Mouse (Mus musculus) hindbrain, embryonic 13.5 days (tissue): ENCODE data around the gene Cyp1a1. TPM values are rescaled to one million over a fixed set of nuclear protein-coding genes. Genes with fewer than 3 reads are reported as not detected.

Source experiments
- ATAC-seq: fragments of 200-750 bp; cut with Nextera tagmentation; 2 replicates; pipeline ENCODE4 v1.8.0; 2017; ENCODE audit warnings: moderate TSS enrichment; ENCODE audit not compliant: low FRiP score
- H3K27ac ChIP-seq: fragments of 300-500 bp; sonication (generic); 2 replicates; pipeline ENCODE4 v1.5.1; 2015; ENCODE audit warnings: inconsistent platforms, mild to moderate bottlenecking, moderate library complexity
- H3K27me3 ChIP-seq: fragments of 300-500 bp; sonication (generic); 2 replicates; pipeline ENCODE4 v1.6.1; 2015; ENCODE audit warnings: mild to moderate bottlenecking, inconsistent platforms
- H3K36me3 ChIP-seq: fragments of 300-500 bp; sonication (generic); 2 replicates; pipeline ENCODE4 v1.6.1; 2015; ENCODE audit warnings: mild to moderate bottlenecking, inconsistent platforms
- H3K4me1 ChIP-seq: fragments of 300-500 bp; sonication (generic); replicated peaks from 2 replicates; pipeline ENCODE4 v1.6.1; 2015; ENCODE audit warnings: inconsistent platforms
- H3K4me2 ChIP-seq: fragments of 300-500 bp; sonication (generic); 2 replicates; pipeline ENCODE4 v1.6.1; 2015; ENCODE audit warnings: inconsistent platforms, mild to moderate bottlenecking, moderate library complexity
- H3K4me3 ChIP-seq: fragments of 300-500 bp; sonication (generic); 2 replicates; pipeline ENCODE4 v1.5.1; 2015; ENCODE audit warnings: mild to moderate bottlenecking, inconsistent platforms
- H3K9ac ChIP-seq: fragments of 300-500 bp; sonication (generic); 2 replicates; pipeline ENCODE4 v1.6.1; 2015; ENCODE audit warnings: mild to moderate bottlenecking, inconsistent platforms
- H3K9me3 ChIP-seq: fragments of 300-500 bp; sonication (generic); 2 replicates; pipeline ENCODE4 v1.6.1; 2016; ENCODE audit warnings: inconsistent platforms
- WGBS: fragments of 180-500 bp; shearing (Covaris S2); methylation state at CpG from one replicate; pipeline ENCODE4 v1.1.7; 2015; 5-methylcytosine and 5-hydroxymethylcytosine counted together
- polyA plus RNA-seq: library from polyadenylated mRNA; unstranded; fragments of >200 nt; fragmentation: Nextera tagmentation; extraction: Ambion mirVana; gene quantifications from 2 replicates; pipeline ENCODE4 v1.2.1, GENCODE M21; 2015

Cyp1a1 gene
- polyA plus RNA-seq, 1 experiment from 2014 or later: 0.12 TPM

DNA sequence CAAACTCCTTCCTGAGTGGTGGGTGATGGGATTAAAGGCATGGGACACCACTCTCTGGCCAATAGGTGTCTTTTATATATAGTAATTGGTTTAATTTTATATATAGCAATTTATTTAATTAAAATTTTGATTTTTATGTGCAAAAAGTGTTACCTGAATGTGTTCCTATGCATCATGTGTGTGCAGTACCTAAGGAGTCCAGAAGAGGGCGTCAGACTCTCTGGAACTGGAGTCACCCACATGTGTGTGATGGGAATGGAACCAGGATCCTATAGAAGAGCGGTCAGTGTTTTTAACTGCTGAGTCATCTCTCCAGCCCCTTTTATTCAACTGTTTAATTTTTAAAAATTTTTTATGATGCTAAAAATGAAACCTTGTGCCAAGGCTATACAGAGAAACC lies 24.5 kb downstream of the Cyp1a1 start:
- no peaks in the 10 kb centered on the region for H3K9me3 ChIP-seq
- H3K27ac ChIP-seq: no peak overlapping the region
- H3K27me3 ChIP-seq: no peaks in the 10 kb centered on the region
- H3K4me1 ChIP-seq: peaks cover 23% of the 10 kb centered on the region
- H3K4me2 ChIP-seq: no peak overlapping the region
- H3K9ac ChIP-seq: no peak overlapping the region
- 80% methylated on average over 2 of the region's 2 CpGs for WGBS
- H3K4me3 ChIP-seq: no peak overlapping the region
- no peak for ATAC-seq
- H3K36me3 ChIP-seq: peaks cover 38% of the 10 kb centered on the region

DNA sequence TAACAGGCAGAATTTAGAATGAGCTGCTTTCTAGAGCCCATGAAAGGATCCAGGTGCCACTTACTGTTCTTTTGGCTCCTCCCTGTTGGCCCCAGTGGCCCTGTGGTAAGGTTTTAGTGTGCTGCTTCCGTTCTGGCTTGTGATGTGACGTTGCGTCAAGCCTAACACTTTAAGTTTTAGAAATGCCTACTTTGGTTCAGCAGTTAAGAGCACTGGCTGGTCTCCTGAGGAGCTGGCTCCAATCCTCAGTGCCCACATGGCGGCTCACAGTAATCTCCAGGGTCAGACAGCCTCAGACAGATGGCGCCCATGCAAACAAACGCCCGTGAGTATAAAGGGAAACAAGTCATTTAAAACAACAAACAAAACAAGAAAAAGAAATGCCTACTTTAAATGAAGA lies 30.7 kb downstream of the Cyp1a1 start:
- H3K9me3 ChIP-seq: no peaks in the 10 kb centered on the region
- H3K4me1 ChIP-seq: no peaks in the 10 kb centered on the region
- H3K4me3 ChIP-seq: no peak overlapping the region
- no peak overlapping the region for H3K27ac ChIP-seq
- no peak overlapping the region for H3K9ac ChIP-seq
- 83% methylated on average over 7 of the region's 7 CpGs for WGBS
- H3K27me3 ChIP-seq: no peaks in the 10 kb centered on the region
- ATAC-seq: no peak
- H3K4me2 ChIP-seq: no peak overlapping the region
- H3K36me3 ChIP-seq: peaks cover 65% of the 10 kb centered on the region

- peaks cover 45% of the 10 kb centered on the region for H3K36me3 ChIP-seq
- no peaks in the 10 kb centered on the region for H3K4me1 ChIP-seq
- ATAC-seq: no peak
- H3K27me3 ChIP-seq: no peaks in the 10 kb centered on the region
- WGBS: 93% methylated on average over 3 of the region's 3 CpGs
- no peak overlapping the region for H3K4me3 ChIP-seq
- H3K4me2 ChIP-seq: no peak overlapping the region
- H3K27ac ChIP-seq: no peak overlapping the region
- no peaks in the 10 kb centered on the region for H3K9me3 ChIP-seq
- H3K9ac ChIP-seq: no peak overlapping the region
These were observed 33.0 kb downstream of the Cyp1a1 start for GRCm38 (mm10) chr9:57720736-57721135.

DNA sequence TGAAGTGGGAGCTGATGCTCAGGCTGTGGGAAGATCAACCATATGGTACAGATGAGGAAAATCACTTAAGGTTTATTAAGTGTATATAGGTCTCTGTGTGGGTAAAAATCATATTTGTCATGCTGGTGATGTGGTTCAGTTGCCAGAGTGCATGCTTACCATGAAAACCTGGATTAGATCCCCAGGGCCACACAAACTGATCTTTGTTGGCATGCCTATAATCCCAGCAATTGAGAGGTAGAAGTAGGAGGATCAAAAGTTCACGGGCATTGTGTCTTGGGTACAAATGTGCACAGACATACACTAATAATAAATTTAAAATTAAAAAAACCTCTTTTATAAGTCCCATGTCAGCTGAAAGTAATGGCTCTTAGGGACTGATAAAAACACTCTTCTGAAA lies 34.6 kb downstream of the Cyp1a1 start:
- Histone ChIP-seq H3K4me2 (no peak overlapping the region), H3K36me3 (peaks cover 43% of the 10 kb centered on the region), H3K4me1 (no peaks in the 10 kb centered on the region), H3K9me3 (no peaks in the 10 kb centered on the region), H3K4me3 (no peak overlapping the region), H3K27ac (no peak overlapping the region), H3K27me3 (no peaks in the 10 kb centered on the region), H3K9ac (no peak overlapping the region)
- 90% methylated on average over 1 of the region's 1 CpGs for WGBS
- no peak for ATAC-seq

- no peak for ATAC-seq
- no peaks in the 10 kb centered on the region for H3K4me1 ChIP-seq
- no peak overlapping the region for H3K27ac ChIP-seq
- H3K4me3 ChIP-seq: no peak overlapping the region
- H3K9ac ChIP-seq: no peak overlapping the region
- WGBS: 73% methylated on average over 5 of the region's 5 CpGs
- H3K4me2 ChIP-seq: no peak overlapping the region
- peaks cover 44% of the 10 kb centered on the region for H3K36me3 ChIP-seq
- no peaks in the 10 kb centered on the region for H3K27me3 ChIP-seq
- no peaks in the 10 kb centered on the region for H3K9me3 ChIP-seq
These were observed 35.6 kb downstream of the Cyp1a1 start for GRCm38 (mm10) chr9:57723315-57723715.

DNA sequence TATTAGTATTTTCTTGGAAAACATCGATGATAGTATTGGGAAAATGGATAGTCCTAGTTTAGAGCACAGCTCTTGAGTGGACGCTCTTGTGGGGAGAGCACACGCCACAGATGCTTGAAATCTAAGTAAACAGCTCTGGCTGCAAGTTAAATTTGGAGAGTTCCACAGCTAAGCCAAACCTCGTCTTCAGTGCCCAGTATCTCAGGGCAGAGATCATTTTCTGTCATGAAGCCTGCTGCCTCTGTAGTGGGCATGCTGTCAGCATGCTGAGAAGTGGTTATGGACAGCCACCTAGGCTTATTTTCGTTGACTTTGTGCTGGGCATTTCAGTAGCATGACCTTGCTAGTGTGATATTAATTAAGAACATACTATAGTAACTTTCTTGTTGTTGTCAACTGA lies 36.1 kb downstream of the Cyp1a1 start:
- no peaks in the 10 kb centered on the region for H3K9me3 ChIP-seq
- no peak overlapping the region for H3K4me2 ChIP-seq
- H3K4me1 ChIP-seq: no peaks in the 10 kb centered on the region
- ATAC-seq: no peak
- H3K36me3 ChIP-seq: peaks cover 41% of the 10 kb centered on the region
- 89% methylated on average over 5 of the region's 5 CpGs for WGBS
- no peak overlapping the region for H3K9ac ChIP-seq
- H3K27ac ChIP-seq: no peak overlapping the region
- no peak overlapping the region for H3K4me3 ChIP-seq
- no peaks in the 10 kb centered on the region for H3K27me3 ChIP-seq

GRCm38 (mm10) chr9:57724701-57725100 lies 37.0 kb downstream of the Cyp1a1 start:
- no peak overlapping the region for H3K4me3 ChIP-seq
- H3K4me2 ChIP-seq: no peak overlapping the region
- H3K9me3 ChIP-seq: no peaks in the 10 kb centered on the region
- H3K9ac ChIP-seq: no peak overlapping the region
- peaks cover 45% of the 10 kb centered on the region for H3K36me3 ChIP-seq
- H3K27me3 ChIP-seq: no peaks in the 10 kb centered on the region
- no peak for ATAC-seq
- no peaks in the 10 kb centered on the region for H3K4me1 ChIP-seq
- 96% methylated on average over 3 of the region's 3 CpGs for WGBS
- H3K27ac ChIP-seq: no peak overlapping the region

DNA sequence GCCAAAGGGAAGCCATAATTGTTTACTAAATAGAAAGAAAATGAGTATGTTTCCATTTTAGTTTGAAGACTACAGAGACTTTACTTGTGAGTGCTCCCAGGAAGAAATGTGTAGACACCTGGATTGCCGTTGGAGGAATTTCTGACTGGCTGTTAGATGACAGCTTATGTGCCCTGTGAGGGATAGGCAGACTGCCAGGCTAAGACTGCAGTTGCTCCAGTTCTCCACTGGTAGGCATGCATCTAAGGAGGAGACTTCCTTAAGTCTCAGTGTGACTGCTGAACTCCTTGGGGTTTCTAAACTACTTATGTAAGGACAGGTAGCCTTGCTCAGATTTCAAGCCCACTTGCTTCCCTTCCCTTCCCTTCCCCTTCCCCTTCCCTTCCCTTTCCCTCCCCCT lies 40.6 kb downstream of the Cyp1a1 start:
- no peak overlapping the region for H3K4me2 ChIP-seq
- peaks cover 38% of the 10 kb centered on the region for H3K36me3 ChIP-seq
- 92% methylated on average over 1 of the region's 1 CpGs for WGBS
- no peaks in the 10 kb centered on the region for H3K9me3 ChIP-seq
- H3K27me3 ChIP-seq: no peaks in the 10 kb centered on the region
- no peak for ATAC-seq
- H3K4me3 ChIP-seq: no peak overlapping the region
- H3K27ac ChIP-seq: no peak overlapping the region
- H3K9ac ChIP-seq: no peak overlapping the region
- H3K4me1 ChIP-seq: no peaks in the 10 kb centered on the region

DNA sequence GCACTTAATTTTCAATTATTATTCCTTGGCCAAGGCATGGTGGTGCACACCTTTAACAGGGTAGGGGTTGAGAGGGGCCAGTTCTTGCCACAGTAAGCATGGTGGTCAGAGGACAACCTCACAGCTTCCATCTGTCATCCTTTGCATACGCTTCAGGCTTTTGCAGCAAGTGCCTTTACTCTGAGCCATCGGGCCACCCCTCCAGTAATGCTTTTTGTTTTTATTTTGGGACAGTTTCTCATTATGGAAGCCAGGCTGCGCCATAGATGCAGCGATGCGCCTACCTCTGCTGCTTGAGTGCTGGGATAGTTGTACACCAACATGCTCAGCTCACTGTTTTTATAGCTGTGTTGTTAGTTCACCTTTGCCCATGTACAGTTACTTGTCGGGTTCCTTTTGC lies 45.9 kb downstream of the Cyp1a1 start:
- Histone ChIP-seq H3K27me3 (no peaks in the 10 kb centered on the region), H3K36me3 (peaks cover 24% of the 10 kb centered on the region), H3K27ac (no peak overlapping the region), H3K9ac (no peak overlapping the region), H3K4me3 (no peak overlapping the region), H3K4me1 (peaks cover 12% of the 10 kb centered on the region), H3K9me3 (no peaks in the 10 kb centered on the region), H3K4me2 (no peak overlapping the region)
- no peak for ATAC-seq
- WGBS: 98% methylated on average over 6 of the region's 6 CpGs

DNA sequence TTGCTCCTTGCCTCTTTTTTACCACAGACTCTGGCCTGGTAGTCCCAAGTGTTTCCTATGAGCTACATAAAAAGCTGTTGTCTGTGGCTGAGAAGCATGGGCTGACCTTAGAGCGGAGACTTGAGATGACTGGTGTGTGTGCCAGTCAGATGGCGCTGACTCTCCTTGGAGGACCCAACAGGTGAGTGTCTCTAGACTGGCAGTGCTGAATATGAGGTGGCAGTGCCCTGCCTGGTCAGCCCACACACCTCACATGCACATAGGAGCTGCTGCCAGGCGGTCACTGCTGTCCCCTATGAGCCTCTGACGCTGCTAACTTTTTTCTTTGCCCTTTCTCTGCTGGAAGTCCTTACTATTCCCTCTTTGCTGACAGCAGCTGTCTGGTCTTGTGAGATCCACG lies 52.1 kb downstream of the Cyp1a1 start:
- peaks cover 41% of the 10 kb centered on the region for H3K36me3 ChIP-seq
- no peaks in the 10 kb centered on the region for H3K9me3 ChIP-seq
- H3K4me3 ChIP-seq: no peak overlapping the region
- H3K4me2 ChIP-seq: no peak overlapping the region
- no peak overlapping the region for H3K27ac ChIP-seq
- H3K9ac ChIP-seq: no peak overlapping the region
- H3K4me1 ChIP-seq: peaks cover 12% of the 10 kb centered on the region
- ATAC-seq: no peak
- 87% methylated on average over 5 of the region's 5 CpGs for WGBS
- H3K27me3 ChIP-seq: no peaks in the 10 kb centered on the region

DNA sequence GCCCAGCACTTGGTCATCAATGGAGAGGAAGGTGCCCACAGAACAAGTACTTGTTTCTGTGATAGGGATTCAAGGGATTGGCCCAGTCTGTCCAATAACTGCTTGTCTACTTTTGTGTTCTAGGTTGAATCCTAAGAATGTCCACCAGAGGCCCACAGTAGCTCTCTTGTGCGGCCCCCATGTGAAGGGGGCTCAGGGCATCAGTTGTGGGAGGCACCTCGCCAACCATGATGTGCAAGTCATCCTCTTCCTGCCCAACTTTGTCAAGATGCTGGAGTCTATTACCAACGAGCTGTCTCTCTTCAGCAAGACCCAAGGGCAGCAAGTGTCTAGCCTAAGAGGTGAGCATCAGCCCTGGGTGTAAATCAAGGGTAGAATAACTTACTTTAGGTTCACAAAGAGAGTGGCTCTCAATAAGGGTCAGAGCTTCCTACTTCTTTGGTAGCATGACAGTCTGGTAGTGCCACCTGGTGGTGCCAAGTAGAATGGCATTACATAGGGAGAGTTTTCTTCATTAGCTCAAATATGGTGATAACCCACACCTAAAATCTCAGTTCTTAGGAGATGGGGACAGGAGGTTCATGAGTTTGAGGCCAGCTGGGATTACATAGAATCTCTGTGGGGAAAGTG lies 56.8 kb downstream of the Cyp1a1 start:
- no peaks in the 10 kb centered on the region for H3K9me3 ChIP-seq
- H3K4me2 ChIP-seq: no peak overlapping the region
- no peaks in the 10 kb centered on the region for H3K27me3 ChIP-seq
- 80% methylated on average over 3 of the region's 3 CpGs for WGBS
- H3K4me3 ChIP-seq: no peak overlapping the region
- H3K36me3 ChIP-seq: peaks cover 81% of the 10 kb centered on the region
- no peak overlapping the region for H3K27ac ChIP-seq
- no peaks in the 10 kb centered on the region for H3K4me1 ChIP-seq
- no peak for ATAC-seq
- no peak overlapping the region for H3K9ac ChIP-seq

DNA sequence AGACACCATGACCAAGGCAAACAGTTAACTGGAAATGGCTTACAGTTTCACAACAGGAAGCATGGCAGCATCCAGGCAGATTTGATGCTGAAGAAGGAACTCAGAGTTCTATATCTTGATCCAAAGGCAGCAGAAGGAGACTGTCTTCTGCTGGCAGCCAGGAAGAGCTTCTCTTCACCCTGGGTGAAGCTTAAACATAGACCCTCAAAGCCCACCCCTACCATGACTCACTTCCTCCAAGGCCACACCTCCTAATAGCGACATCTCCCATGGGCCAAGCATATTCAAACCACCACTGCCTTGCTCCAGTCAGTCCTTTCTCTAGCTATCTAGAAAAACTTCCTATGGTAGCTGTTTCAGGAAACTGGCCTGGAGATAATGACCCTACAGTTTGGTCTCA lies 59.3 kb downstream of the Cyp1a1 start:
- no peak overlapping the region for H3K4me3 ChIP-seq
- H3K27ac ChIP-seq: no peak overlapping the region
- no peak for ATAC-seq
- H3K9me3 ChIP-seq: no peaks in the 10 kb centered on the region
- WGBS: 88% methylated on average over 1 of the region's 1 CpGs
- H3K9ac ChIP-seq: no peak overlapping the region
- H3K4me2 ChIP-seq: no peak overlapping the region
- H3K27me3 ChIP-seq: no peaks in the 10 kb centered on the region
- H3K4me1 ChIP-seq: no peaks in the 10 kb centered on the region
- H3K36me3 ChIP-seq: peaks cover 83% of the 10 kb centered on the region

DNA sequence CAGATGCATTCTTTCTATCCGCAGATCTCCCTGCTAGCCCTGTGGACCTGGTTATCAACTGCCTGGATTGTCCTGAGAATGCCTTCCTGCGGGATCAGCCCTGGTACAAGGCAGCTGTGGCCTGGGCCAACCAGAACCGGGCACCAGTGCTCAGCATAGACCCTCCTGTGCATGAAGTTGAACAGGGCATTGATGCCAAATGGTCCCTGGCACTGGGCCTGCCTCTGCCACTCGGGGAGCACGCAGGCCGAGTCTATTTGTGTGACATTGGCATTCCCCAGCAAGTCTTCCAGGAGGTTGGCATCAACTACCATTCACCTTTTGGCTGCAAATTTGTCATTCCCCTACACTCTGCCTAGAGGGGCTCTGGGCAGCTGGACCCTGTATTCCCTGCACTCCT lies 60.4 kb downstream of the Cyp1a1 start:
- H3K27me3 ChIP-seq: no peaks in the 10 kb centered on the region
- H3K9me3 ChIP-seq: no peaks in the 10 kb centered on the region
- H3K4me2 ChIP-seq: no peak overlapping the region
- H3K9ac ChIP-seq: peak overlapping the region; percentile 24
- peaks cover 85% of the 10 kb centered on the region for H3K36me3 ChIP-seq
- no peak for ATAC-seq
- H3K27ac ChIP-seq: no peak overlapping the region
- H3K4me3 ChIP-seq: no peak overlapping the region
- 83% methylated on average over 6 of the region's 6 CpGs for WGBS
- H3K4me1 ChIP-seq: no peaks in the 10 kb centered on the region
